Mouse (Mus musculus): ENCODE measurements around the gene Psmd1. TPM values are rescaled to one million over a fixed set of nuclear protein-coding genes. Genes with fewer than 3 reads are reported as not detected.

Psmd1 gene
- polyA plus RNA-seq, 1 experiment: 61.2 TPM

GRCm38 (mm10) chr1:86148161-86148560 lies 84.0 kb downstream of the Psmd1 start:
- Histone ChIP-seq H3K36me3 (ENCODE audit: control insufficient read depth, insufficient read depth, low read length) (no peaks in the 10 kb centered on the region), H3K27me3 (replicated peaks; ENCODE audit: control insufficient read depth, insufficient read depth, low read length) (no peaks in the 10 kb centered on the region), H3K4me3 (ENCODE audit: insufficient read depth, low read depth, low read length) (no peak overlapping the region), H3K4me1 (ENCODE audit: control insufficient read depth, insufficient read depth, low read length) (no peaks in the 10 kb centered on the region), H3K27ac (ENCODE audit: insufficient read depth, low read depth, low read length) (no peak overlapping the region)
- DNase-seq: no peak
- whole genome bisulfite sequencing: 72% methylated on average over 9 of the region's 9 CpGs
- TF ChIP-seq CTCF (conservative IDR thresholded peaks at IDR 0.05; ENCODE audit: insufficient read depth, insufficient read length, low read depth, low read length): no peak
- TF ChIP-seq POLR2A (IDR thresholded peaks at IDR 0.05; ENCODE audit: low read depth, low read length): no peak

GRCm38 (mm10) chr1:86150929-86151328 lies 86.7 kb downstream of the Psmd1 start:
- H3K4me3 ChIP-seq (ENCODE audit: insufficient read depth, low read depth, low read length): no peak overlapping the region
- TF ChIP-seq CTCF (conservative IDR thresholded peaks at IDR 0.05; ENCODE audit: insufficient read depth, insufficient read length, low read depth, low read length) (no peak), POLR2A (IDR thresholded peaks at IDR 0.05; ENCODE audit: low read depth, low read length) (no peak)
- no peaks in the 10 kb centered on the region for H3K36me3 ChIP-seq (ENCODE audit: control insufficient read depth, insufficient read depth, low read length)
- WGBS: 78% methylated on average over 6 of the region's 6 CpGs
- H3K27ac ChIP-seq (ENCODE audit: insufficient read depth, low read depth, low read length): no peak overlapping the region
- DNase-seq: no peak
- peaks cover 4% of the 10 kb centered on the region; the same call in 1 of the 2 replicates for H3K4me1 ChIP-seq (ENCODE audit: control insufficient read depth, insufficient read depth, low read length)
- H3K27me3 ChIP-seq (replicated peaks; ENCODE audit: control insufficient read depth, insufficient read depth, low read length): no peaks in the 10 kb centered on the region

- no peak for DNase-seq
- no peak overlapping the region for H3K27ac ChIP-seq (ENCODE audit: insufficient read depth, low read depth, low read length)
- no peaks in the 10 kb centered on the region for H3K36me3 ChIP-seq (ENCODE audit: control insufficient read depth, insufficient read depth, low read length)
- no peaks in the 10 kb centered on the region for H3K27me3 ChIP-seq (replicated peaks; ENCODE audit: control insufficient read depth, insufficient read depth, low read length)
- no peak overlapping the region for H3K4me3 ChIP-seq (ENCODE audit: insufficient read depth, low read depth, low read length)
- TF ChIP-seq CTCF (conservative IDR thresholded peaks at IDR 0.05; ENCODE audit: insufficient read depth, insufficient read length, low read depth, low read length) (no peak), POLR2A (IDR thresholded peaks at IDR 0.05; ENCODE audit: low read depth, low read length) (no peak)
- peaks cover 4% of the 10 kb centered on the region; the same call in 1 of the 2 replicates for H3K4me1 ChIP-seq (ENCODE audit: control insufficient read depth, insufficient read depth, low read length)
- 67% methylated on average over 7 of the region's 7 CpGs for WGBS
Observed at GRCm38 (mm10) chr1:86151376-86151775, 87.2 kb downstream of the Psmd1 start.

- 90% methylated on average over 1 of the region's 1 CpGs for WGBS
Observed at GRCm38 (mm10) chr1:86152618-86153017, 88.4 kb downstream of the Psmd1 start.

GRCm38 (mm10) chr1:86154133-86154823 lies 90.1 kb downstream of the Psmd1 start, which contains the start of gene Armc9:
Armc9 (plus strand) TSS chr1:86154780.
- H3K36me3 ChIP-seq (ENCODE audit: control insufficient read depth, insufficient read depth, low read length): no peaks in the 10 kb centered on the region
- H3K4me3 ChIP-seq (ENCODE audit: insufficient read depth, low read depth, low read length): peak within 1 kb of the TSS; percentile 46
- H3K27me3 ChIP-seq (replicated peaks; ENCODE audit: control insufficient read depth, insufficient read depth, low read length): no peaks in the 10 kb centered on the region
- DNase-seq: peak; percentile 98
- 0 out of 2 replicates have a peak, but pooled peaks have one; percentile 0 for TF ChIP-seq CTCF (conservative IDR thresholded peaks at IDR 0.05; ENCODE audit: insufficient read depth, insufficient read length, low read depth, low read length)
- peak; percentile 96 for TF ChIP-seq POLR2A (IDR thresholded peaks at IDR 0.05; ENCODE audit: low read depth, low read length)
- peaks cover 4% of the 10 kb centered on the region; the same call in 1 of the 2 replicates for H3K4me1 ChIP-seq (ENCODE audit: control insufficient read depth, insufficient read depth, low read length)
- H3K27ac ChIP-seq (ENCODE audit: insufficient read depth, low read depth, low read length): peak within 1 kb of the TSS; percentile 36; the same call in 1 of the 2 replicates
- WGBS: 3% methylated on average over 40 of the region's 40 CpGs

More at GRCm38 (mm10) chr1:86152618-86153017, 88.4 kb downstream of the Psmd1 start:
- no peak overlapping the region for H3K27ac ChIP-seq (ENCODE audit: insufficient read depth, low read depth, low read length)
- H3K4me1 ChIP-seq (ENCODE audit: control insufficient read depth, insufficient read depth, low read length): peaks cover 4% of the 10 kb centered on the region; the same call in 1 of the 2 replicates
- H3K36me3 ChIP-seq (ENCODE audit: control insufficient read depth, insufficient read depth, low read length): no peaks in the 10 kb centered on the region
- H3K4me3 ChIP-seq (ENCODE audit: insufficient read depth, low read depth, low read length): no peak overlapping the region
- peak; percentile 37 for DNase-seq
- TF ChIP-seq POLR2A (IDR thresholded peaks at IDR 0.05; ENCODE audit: low read depth, low read length): no peak
- peak; percentile 65 for TF ChIP-seq CTCF (conservative IDR thresholded peaks at IDR 0.05; ENCODE audit: insufficient read depth, insufficient read length, low read depth, low read length)
- no peaks in the 10 kb centered on the region for H3K27me3 ChIP-seq (replicated peaks; ENCODE audit: control insufficient read depth, insufficient read depth, low read length)

- DNase-seq: no peak
- Histone ChIP-seq H3K4me3 (ENCODE audit: insufficient read depth, low read depth, low read length) (peak overlapping the region; percentile 46), H3K27me3 (replicated peaks; ENCODE audit: control insufficient read depth, insufficient read depth, low read length) (no peaks in the 10 kb centered on the region), H3K36me3 (ENCODE audit: control insufficient read depth, insufficient read depth, low read length) (no peaks in the 10 kb centered on the region), H3K4me1 (ENCODE audit: control insufficient read depth, insufficient read depth, low read length) (peaks cover 4% of the 10 kb centered on the region; the same call in 1 of the 2 replicates), H3K27ac (ENCODE audit: insufficient read depth, low read depth, low read length) (no peak overlapping the region)
- WGBS: under 1% methylated on average over 18 of the region's 18 CpGs
- TF ChIP-seq POLR2A (IDR thresholded peaks at IDR 0.05; ENCODE audit: low read depth, low read length) (no peak), CTCF (conservative IDR thresholded peaks at IDR 0.05; ENCODE audit: insufficient read depth, insufficient read length, low read depth, low read length) (no peak)
Observed at GRCm38 (mm10) chr1:86154824-86155164, 90.6 kb downstream of the Psmd1 start.

GRCm38 (mm10) chr1:86156075-86156474 lies 91.9 kb downstream of the Psmd1 start:
- H3K4me3 ChIP-seq (ENCODE audit: insufficient read depth, low read depth, low read length): no peak overlapping the region
- peaks cover 4% of the 10 kb centered on the region; the same call in 1 of the 2 replicates for H3K4me1 ChIP-seq (ENCODE audit: control insufficient read depth, insufficient read depth, low read length)
- no peaks in the 10 kb centered on the region for H3K36me3 ChIP-seq (ENCODE audit: control insufficient read depth, insufficient read depth, low read length)
- H3K27ac ChIP-seq (ENCODE audit: insufficient read depth, low read depth, low read length): no peak overlapping the region
- H3K27me3 ChIP-seq (replicated peaks; ENCODE audit: control insufficient read depth, insufficient read depth, low read length): no peaks in the 10 kb centered on the region
- 83% methylated on average over 3 of the region's 3 CpGs for WGBS
- no peak for DNase-seq
- TF ChIP-seq CTCF (conservative IDR thresholded peaks at IDR 0.05; ENCODE audit: insufficient read depth, insufficient read length, low read depth, low read length) (no peak), POLR2A (IDR thresholded peaks at IDR 0.05; ENCODE audit: low read depth, low read length) (no peak)
